Mouse (Mus musculus): Measurements from ENCODE around the gene Zbed5.
"Not testable (repeated sequence)": the region's sequence is repeated elsewhere in the genome, so short reads cannot be mapped to it uniquely, and the experiment has no call there.

The Zbed5 gene

DNA sequence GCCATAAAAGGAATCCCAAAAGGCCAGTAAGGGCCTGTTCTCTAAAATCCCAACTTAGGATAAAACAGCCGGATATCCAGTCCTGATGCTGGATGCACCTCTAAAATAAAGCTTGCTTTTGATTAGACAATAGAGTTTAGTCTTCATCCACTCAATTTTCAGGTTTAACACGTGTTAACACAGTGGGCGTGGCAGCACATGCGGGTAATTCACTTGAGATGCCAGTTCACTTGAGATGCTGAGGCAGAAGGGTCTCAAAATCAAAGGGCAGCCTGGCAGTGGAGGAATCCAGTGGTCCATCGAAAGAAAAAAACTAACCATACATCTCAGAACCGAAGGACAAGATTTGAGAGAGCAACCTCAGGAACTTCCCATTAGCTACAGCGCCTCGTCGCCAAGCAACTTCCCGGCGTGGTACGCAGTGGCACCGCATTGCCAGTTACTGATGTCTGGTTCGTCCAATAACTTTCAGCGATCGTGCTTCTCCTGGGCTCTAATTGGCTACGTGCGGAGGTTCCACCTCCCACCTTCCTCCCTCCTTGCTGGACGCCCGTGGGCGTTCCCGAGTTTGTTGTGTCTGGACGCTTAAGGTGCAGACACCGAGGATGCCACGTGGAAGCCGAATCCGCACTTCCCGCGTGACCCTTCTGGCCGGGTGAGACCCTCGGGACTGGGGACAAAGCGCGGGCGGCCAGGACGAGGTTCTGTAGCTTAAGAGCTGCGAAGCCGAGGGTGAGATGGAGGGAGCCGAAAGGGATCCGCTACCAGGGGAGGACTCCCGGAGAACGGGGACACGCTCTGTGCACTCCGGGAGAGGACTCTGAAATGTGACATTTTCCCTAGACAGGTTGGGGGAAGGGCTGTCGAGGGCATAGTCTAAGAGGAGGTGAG, at the start of gene Zbed5:
TSS of gene Zbed5 (plus strand) at position 526 of the 891 bp plus-strand sequence.
- peak; percentile 96 for DNase-seq (ENCODE audit: low read depth, low spot score)

- peak; percentile 97 for DNase-seq (ENCODE audit: low read depth, low spot score)
Measured at GRCm38 (mm10) chr5:129846752-129847557, 48.6 kb upstream of the Zbed5 start, which contains the start of gene Sumf2. Gene Sumf2 (plus strand): TSS chr5:129846986.

DNA sequence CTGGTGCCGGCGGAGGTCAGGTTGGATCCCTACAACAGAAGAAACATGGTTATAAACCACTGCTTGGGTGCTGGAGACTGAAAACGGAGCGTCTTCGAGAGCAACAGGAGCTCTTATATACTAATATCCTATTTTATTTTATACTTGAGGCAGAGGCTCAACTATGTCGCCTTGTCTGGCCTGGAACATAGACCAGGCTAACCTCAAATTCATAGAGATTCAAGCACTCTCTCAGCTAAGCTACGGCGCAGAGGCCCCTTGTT, 48.0 kb upstream of the Zbed5 start:
- DNase-seq (ENCODE audit: low read depth, low spot score): no peak

DNA sequence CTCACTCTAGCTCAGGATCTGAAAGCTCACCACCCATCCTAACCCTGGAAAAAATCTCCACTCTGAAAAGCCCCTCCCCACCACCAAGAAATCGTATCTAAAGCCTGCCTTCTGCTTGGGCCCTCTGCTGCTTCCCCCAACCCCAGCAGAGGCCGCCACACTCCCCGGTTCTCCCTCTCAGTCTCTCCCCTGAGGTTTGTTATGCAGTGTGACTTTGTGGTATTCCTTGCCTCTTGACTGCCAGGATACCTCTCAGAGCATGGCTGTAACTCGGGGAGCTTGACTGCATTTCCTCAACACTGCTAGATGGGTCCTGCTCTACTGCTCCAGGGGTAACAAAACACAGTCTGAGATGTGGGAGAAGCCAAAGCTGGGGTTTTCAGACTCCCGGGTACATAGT, 40.4 kb upstream of the Zbed5 start:
- DNase-seq (ENCODE audit: low read depth, low spot score): no peak

- DNase-seq (ENCODE audit: low read depth, low spot score): no peak
Measured at GRCm38 (mm10) chr5:129856414-129856813, 39.1 kb upstream of the Zbed5 start.

- no peak for DNase-seq (ENCODE audit: low read depth, low spot score)
Measured at GRCm38 (mm10) chr5:129862325-129862724, 33.2 kb upstream of the Zbed5 start.

DNA sequence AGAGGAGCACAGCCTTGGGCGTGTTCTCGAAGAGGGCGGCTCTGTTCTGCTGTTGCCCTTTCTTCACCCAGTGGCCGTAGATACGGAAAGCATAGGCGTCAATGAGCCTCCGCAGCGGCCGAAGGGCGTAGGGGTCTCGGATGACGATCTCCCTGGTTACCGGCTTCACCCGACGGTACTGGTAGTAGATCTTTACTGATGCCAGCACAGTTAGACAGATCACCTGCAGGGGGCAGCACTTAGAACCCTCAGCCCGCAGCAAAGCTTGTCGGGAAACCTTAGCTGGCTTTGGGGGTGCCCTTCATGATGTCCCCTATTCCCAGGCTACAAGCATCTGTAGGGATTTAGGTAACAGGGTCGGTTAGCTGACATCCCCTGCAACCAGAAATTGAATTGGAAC, 31.1 kb upstream of the Zbed5 start:
- peak; percentile 42 for DNase-seq (ENCODE audit: low read depth, low spot score)

- no peak for DNase-seq (ENCODE audit: low read depth, low spot score)
Measured at GRCm38 (mm10) chr5:129865841-129866240, 29.7 kb upstream of the Zbed5 start.

DNA sequence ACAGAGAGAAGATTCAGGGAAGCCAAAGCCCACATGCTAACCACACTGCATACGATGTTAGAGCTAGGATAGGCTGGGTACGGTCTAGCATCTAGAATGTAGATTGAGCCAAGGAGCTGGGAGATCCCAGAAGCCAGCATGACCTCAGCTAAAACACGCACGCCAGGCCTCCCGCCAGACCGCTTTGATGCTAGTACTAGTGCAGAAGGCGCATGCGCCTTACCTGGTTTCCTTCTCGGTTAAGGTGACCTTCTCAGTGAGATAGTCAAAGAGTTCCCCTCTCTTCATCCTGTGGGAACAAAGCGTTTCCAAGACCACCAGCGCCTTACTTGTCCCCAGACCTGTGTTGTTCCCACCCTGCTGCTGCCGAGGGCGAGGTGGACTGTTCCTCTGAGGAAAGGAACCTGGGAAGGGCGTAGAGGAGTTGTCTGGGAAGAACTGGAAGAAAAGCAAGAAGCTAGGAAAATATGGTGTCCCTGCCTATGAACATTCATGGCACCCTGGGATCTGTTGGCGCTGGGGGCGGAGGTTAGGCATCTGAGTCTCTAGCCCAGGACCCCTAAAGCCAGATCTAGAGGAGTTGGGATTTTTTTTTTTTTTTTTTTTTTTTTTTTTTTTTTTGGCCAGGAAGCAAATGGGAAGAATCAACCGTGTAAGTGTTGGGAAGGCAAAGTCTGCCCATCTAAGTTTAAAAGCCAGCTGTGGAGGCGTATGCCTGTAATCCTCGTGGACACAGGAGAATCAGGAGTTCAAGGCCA, 26.1 kb upstream of the Zbed5 start:
- DNase-seq (ENCODE audit: low read depth, low spot score): no peak

- no peak for DNase-seq (ENCODE audit: low read depth, low spot score)
Measured at GRCm38 (mm10) chr5:129871238-129871637, 24.3 kb upstream of the Zbed5 start.

DNA sequence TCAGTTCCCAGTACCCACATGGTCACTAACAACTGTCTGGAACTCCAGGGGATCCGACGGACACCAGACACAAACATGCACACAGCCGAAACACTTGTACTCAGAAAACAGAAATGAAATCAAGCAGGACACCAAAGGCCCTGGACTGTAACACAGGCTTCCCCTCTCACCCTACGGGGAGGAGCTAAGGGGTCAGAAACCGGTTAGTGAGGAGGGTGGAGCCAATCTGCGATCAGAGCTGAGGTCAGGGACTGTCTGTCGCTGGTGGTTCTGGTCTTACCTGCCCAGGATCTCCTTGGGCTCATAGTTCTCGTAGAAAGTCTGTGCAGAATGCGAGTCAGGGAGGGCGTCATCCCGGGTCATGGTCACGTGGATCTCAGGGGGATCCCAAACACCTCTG, 21.6 kb upstream of the Zbed5 start:
- no peak for DNase-seq (ENCODE audit: low read depth, low spot score)

DNA sequence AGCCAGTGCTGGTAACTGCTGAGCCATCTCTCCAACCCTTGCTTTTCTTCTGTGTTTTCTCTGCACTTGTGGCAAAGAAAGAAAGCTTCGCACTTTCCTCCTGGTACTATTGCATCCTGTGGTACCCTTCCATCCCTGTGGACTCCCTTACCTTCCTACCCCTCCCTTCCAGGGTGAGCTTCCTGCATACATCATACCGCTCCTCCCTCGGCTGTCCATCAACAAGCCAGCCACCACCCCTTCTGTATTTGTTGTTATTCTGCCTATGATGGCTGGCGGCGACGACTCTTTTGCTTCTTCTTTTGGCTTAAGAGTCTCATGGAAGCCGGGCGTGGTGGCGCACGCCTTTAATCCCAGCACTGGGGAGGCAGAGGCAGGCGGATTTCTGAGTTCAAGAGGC, 20.4 kb upstream of the Zbed5 start:
- no peak for DNase-seq (ENCODE audit: low read depth, low spot score)

- no peak for DNase-seq (ENCODE audit: low read depth, low spot score)
Measured at GRCm38 (mm10) chr5:129877731-129878455, 17.6 kb upstream of the Zbed5 start.

DNA sequence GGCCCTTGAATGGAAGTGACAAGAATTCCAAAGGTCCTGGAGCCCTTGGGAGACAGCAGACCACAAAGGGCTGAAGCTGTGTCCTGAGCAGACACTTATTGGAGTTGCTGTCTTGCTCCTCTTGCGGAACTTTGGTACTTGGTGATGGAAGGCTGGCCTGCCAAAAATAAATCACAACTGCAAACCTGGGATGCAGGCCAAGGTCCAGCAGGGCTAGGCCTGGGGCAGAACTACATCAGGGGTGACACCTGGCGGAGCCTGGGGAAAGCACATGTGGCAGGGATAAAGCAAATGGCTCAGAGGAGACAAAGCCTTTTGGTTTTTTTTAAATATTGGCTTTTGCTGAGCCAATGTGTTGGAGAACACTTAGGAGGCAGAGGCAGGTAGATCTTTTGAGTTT, 16.6 kb upstream of the Zbed5 start:
- DNase-seq (ENCODE audit: low read depth, low spot score): no peak

DNA sequence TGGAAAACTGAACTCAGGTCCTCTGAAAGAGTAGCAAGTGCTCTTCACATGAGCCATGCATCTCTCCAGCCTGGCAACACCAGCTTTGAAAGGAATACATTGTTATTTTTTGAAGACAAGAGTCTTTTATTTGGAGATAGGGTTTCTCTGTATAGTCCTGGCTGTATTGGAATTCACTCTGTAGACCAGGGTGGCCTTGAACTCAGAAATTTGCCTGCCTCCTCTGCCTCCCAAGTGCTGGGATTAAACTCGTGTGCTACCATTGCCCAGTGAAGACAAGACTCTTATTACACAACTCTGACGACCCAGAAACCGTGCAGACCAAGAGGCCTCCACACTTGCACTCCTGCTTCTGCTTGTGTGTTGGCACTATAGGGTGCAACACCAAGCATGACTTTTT, 15.6 kb upstream of the Zbed5 start:
- no peak for DNase-seq (ENCODE audit: low read depth, low spot score)

GRCm38 (mm10) chr5:129886271-129886670, 9.3 kb upstream of the Zbed5 start:
- DNase-seq (ENCODE audit: low read depth, low spot score): no peak

- peak; percentile 98 for DNase-seq (ENCODE audit: low read depth, low spot score)
Measured at GRCm38 (mm10) chr5:129886911-129887636, 8.4 kb upstream of the Zbed5 start, which contains the start of gene Chchd2. Gene Chchd2 (minus strand): TSS chr5:129887470.

GRCm38 (mm10) chr5:129890390-129890789, 5.1 kb upstream of the Zbed5 start:
- not testable (repeated sequence) for DNase-seq (ENCODE audit: low read depth, low spot score)

GRCm38 (mm10) chr5:129898449-129898848, 2.9 kb downstream of the Zbed5 start, which contains the start of gene Phkg1:
Gene Phkg1 (minus strand): TSS chr5:129898549.
- no peak for DNase-seq (ENCODE audit: low read depth, low spot score)

- DNase-seq (ENCODE audit: low read depth, low spot score): no peak
Measured at GRCm38 (mm10) chr5:129907775-129908174, 12.3 kb downstream of the Zbed5 start.
